Mouse (Mus musculus): ENCODE data around the gene Srp14. TPM values are rescaled to one million over a fixed set of nuclear protein-coding genes. Genes with fewer than 3 reads are reported as not detected.

Gene Srp14
- polyA plus RNA-seq, 1 experiment: 252 TPM

DNA sequence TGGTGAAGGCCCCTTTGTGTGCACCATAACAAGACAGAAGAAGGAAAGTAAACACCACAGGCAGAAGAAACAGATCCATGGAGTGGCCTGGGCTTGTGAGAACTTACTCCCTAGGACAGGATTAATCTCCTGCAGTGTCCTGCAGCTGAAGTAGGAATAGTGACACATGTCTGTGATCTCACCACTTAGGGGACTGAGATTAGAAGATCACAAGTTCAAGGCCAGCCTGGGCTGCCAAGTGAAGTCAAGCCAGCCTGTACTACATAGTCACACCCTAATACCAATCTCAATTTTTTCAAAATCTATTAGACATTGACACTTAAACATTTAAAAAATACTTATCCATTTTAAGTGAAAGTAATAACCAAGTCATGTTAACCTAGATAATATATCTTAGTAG is 11.2 kb downstream of the Srp14 start:
- Histone ChIP-seq H3K4me3 (ENCODE audit: insufficient read depth, low read length) (no peak overlapping the region), H3K27ac (ENCODE audit: insufficient read depth, low read depth, low read length) (no peak overlapping the region), H3K4me1 (ENCODE audit: control insufficient read depth, insufficient read depth, low read length) (no peaks in the 10 kb centered on the region)
- TF ChIP-seq POLR2A (IDR thresholded peaks at IDR 0.05; ENCODE audit: borderline replicate concordance, low read depth, low read length) (no peak), CTCF (IDR thresholded peaks at IDR 0.05; ENCODE audit: low read depth, low read length) (no peak)

GRCm38 (mm10) chr2:118466601-118467000 is 12.9 kb downstream of the Srp14 start:
- H3K4me3 ChIP-seq (ENCODE audit: insufficient read depth, low read length): no peak overlapping the region
- TF ChIP-seq POLR2A (IDR thresholded peaks at IDR 0.05; ENCODE audit: borderline replicate concordance, low read depth, low read length) (no peak), CTCF (IDR thresholded peaks at IDR 0.05; ENCODE audit: low read depth, low read length) (no peak)
- no peak overlapping the region for H3K27ac ChIP-seq (ENCODE audit: insufficient read depth, low read depth, low read length)
- H3K4me1 ChIP-seq (ENCODE audit: control insufficient read depth, insufficient read depth, low read length): no peaks in the 10 kb centered on the region

- no peak for TF ChIP-seq POLR2A (IDR thresholded peaks at IDR 0.05; ENCODE audit: borderline replicate concordance, low read depth, low read length)
- TF ChIP-seq CTCF (IDR thresholded peaks at IDR 0.05; ENCODE audit: low read depth, low read length): no peak
- no peak overlapping the region for H3K27ac ChIP-seq (ENCODE audit: insufficient read depth, low read depth, low read length)
- no peak overlapping the region for H3K4me3 ChIP-seq (ENCODE audit: insufficient read depth, low read length)
- no peaks in the 10 kb centered on the region for H3K4me1 ChIP-seq (ENCODE audit: control insufficient read depth, insufficient read depth, low read length)
These were observed 13.6 kb downstream of the Srp14 start for GRCm38 (mm10) chr2:118465894-118466293.

DNA sequence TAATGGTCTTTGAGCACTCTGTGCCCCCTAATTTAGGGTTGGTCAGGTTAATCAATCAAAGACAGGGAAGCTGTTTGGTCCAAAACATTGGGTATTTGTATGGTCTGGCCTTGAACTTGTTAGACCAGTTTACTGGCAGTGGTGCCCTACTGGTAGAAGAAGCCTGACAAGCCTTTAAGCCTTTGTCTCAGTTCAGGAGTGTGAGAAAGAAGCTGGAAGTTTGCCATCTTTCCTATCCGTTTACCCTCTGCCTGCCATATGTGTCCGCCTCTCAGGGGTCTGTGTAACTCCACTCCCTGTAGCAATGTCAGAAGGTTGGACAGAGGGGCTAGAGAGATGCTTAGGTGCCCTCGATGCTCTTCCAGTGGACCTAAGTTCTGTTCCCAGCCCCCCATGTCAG is 15.1 kb downstream of the Srp14 start:
- TF ChIP-seq POLR2A (IDR thresholded peaks at IDR 0.05; ENCODE audit: borderline replicate concordance, low read depth, low read length) (no peak), CTCF (IDR thresholded peaks at IDR 0.05; ENCODE audit: low read depth, low read length) (no peak)

DNA sequence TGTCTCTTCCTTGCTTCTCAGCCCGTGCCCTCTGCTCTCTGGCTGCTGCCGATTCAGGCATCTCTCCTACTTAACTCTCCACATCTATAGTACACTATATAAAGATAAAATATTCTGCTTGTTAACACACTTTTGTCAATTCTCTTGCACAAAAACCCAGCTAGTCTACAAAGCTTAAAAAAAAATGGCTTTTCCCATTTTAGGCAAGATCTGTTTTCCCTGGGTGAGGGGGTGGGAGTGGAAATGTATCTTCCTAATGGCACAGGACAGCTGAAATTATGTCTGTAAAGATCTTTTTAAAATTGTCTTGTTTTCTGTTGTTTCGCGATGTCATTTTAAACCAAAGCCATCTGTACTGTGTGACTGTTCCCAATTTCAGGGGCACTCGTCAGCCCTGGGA is 16.0 kb downstream of the Srp14 start:
- TF ChIP-seq CTCF (IDR thresholded peaks at IDR 0.05; ENCODE audit: low read depth, low read length) (no peak), POLR2A (IDR thresholded peaks at IDR 0.05; ENCODE audit: borderline replicate concordance, low read depth, low read length) (no peak)
- Histone ChIP-seq H3K4me3 (ENCODE audit: insufficient read depth, low read length) (no peak overlapping the region), H3K27ac (ENCODE audit: insufficient read depth, low read depth, low read length) (no peak overlapping the region), H3K4me1 (ENCODE audit: control insufficient read depth, insufficient read depth, low read length) (no peaks in the 10 kb centered on the region)

More for the DNA sequence above, 15.1 kb downstream of the Srp14 start:
- H3K4me1 ChIP-seq (ENCODE audit: control insufficient read depth, insufficient read depth, low read length): no peaks in the 10 kb centered on the region
- H3K4me3 ChIP-seq (ENCODE audit: insufficient read depth, low read length): no peak overlapping the region
- H3K27ac ChIP-seq (ENCODE audit: insufficient read depth, low read depth, low read length): no peak overlapping the region

- Histone ChIP-seq H3K27ac (ENCODE audit: insufficient read depth, low read depth, low read length) (no peak overlapping the region), H3K4me1 (ENCODE audit: control insufficient read depth, insufficient read depth, low read length) (no peaks in the 10 kb centered on the region), H3K4me3 (ENCODE audit: insufficient read depth, low read length) (no peak overlapping the region)
- TF ChIP-seq CTCF (IDR thresholded peaks at IDR 0.05; ENCODE audit: low read depth, low read length): no peak
- TF ChIP-seq POLR2A (IDR thresholded peaks at IDR 0.05; ENCODE audit: borderline replicate concordance, low read depth, low read length): no peak
These were observed 17.9 kb downstream of the Srp14 start for GRCm38 (mm10) chr2:118461480-118462165.

DNA sequence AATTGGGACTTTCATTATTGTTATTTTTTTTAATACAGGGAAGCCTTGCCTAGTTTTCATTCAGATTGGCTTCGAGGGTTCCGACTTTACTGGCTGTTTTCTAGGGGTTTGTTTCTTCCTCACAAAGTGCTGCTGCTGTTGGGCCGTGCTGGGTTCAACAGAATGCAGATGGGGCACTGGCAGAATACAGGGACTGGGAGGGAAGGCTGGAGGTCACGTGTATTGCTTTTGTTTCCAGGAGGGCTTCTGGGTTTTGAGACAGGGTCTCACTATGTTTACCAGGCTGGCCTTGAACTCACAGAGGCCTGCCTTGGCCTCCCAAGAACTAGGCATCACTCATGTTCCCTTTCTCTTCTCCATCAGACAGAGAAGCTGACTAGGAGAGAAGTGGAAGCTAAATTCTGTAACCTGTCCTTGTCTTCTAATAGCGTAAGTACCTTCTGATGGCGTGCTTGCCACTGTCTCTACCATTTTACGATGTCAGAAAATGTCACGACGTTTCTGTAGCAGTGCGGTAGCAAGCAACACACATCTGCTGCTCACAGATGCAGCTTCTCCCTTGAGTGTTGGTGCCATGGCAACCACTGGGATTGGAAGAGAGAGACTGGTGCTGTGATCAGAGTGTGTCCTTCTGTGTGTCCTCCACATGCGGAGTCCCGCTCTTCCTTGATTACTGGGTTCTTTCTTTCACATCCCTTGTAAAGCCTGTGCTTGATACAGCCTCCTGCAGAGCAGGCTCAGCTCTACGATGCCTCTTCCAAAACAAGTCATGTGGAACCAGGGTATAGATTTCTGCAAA is 21.8 kb downstream of the Srp14 start:
- TF ChIP-seq CTCF (IDR thresholded peaks at IDR 0.05; ENCODE audit: low read depth, low read length): no peak
- no peak for TF ChIP-seq POLR2A (IDR thresholded peaks at IDR 0.05; ENCODE audit: borderline replicate concordance, low read depth, low read length)
- Histone ChIP-seq H3K27ac (ENCODE audit: insufficient read depth, low read depth, low read length) (no peak overlapping the region), H3K4me1 (ENCODE audit: control insufficient read depth, insufficient read depth, low read length) (peaks cover 10% of the 10 kb centered on the region), H3K4me3 (ENCODE audit: insufficient read depth, low read length) (no peak overlapping the region)

GRCm38 (mm10) chr2:118457029-118457428 is 22.5 kb downstream of the Srp14 start:
- H3K27ac ChIP-seq (ENCODE audit: insufficient read depth, low read depth, low read length): no peak overlapping the region
- H3K4me1 ChIP-seq (ENCODE audit: control insufficient read depth, insufficient read depth, low read length): peaks cover 10% of the 10 kb centered on the region
- no peak for TF ChIP-seq CTCF (IDR thresholded peaks at IDR 0.05; ENCODE audit: low read depth, low read length)
- TF ChIP-seq POLR2A (IDR thresholded peaks at IDR 0.05; ENCODE audit: borderline replicate concordance, low read depth, low read length): no peak
- no peak overlapping the region for H3K4me3 ChIP-seq (ENCODE audit: insufficient read depth, low read length)

- Histone ChIP-seq H3K4me3 (ENCODE audit: insufficient read depth, low read length) (no peak overlapping the region), H3K4me1 (ENCODE audit: control insufficient read depth, insufficient read depth, low read length) (peaks cover 18% of the 10 kb centered on the region), H3K27ac (ENCODE audit: insufficient read depth, low read depth, low read length) (no peak overlapping the region)
- no peak for TF ChIP-seq POLR2A (IDR thresholded peaks at IDR 0.05; ENCODE audit: borderline replicate concordance, low read depth, low read length)
- no peak for TF ChIP-seq CTCF (IDR thresholded peaks at IDR 0.05; ENCODE audit: low read depth, low read length)
These were observed 28.5 kb downstream of the Srp14 start for GRCm38 (mm10) chr2:118451056-118451455.

DNA sequence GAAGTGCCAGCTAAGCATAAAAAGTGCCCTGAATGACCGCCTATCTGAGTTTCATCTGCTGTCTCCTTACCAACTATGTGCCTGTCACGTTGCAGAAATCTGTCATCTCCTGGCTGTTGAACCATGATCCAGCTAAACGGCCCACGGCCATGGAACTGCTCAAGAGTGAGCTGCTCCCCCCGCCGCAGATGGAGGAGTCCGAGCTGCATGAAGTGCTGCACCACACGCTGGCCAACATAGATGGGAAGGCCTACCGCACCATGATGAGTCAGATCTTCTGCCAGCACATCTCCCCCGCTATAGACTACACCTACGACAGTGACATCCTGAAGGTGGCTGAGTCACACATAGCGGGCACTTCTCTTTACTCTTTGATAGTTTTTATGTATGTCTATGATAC is 31.3 kb downstream of the Srp14 start:
- H3K27ac ChIP-seq (ENCODE audit: insufficient read depth, low read depth, low read length): no peak overlapping the region

More for the DNA sequence above, 31.3 kb downstream of the Srp14 start:
- Histone ChIP-seq H3K4me3 (ENCODE audit: insufficient read depth, low read length) (no peak overlapping the region), H3K4me1 (ENCODE audit: control insufficient read depth, insufficient read depth, low read length) (peaks cover 8% of the 10 kb centered on the region)
- no peak for TF ChIP-seq POLR2A (IDR thresholded peaks at IDR 0.05; ENCODE audit: borderline replicate concordance, low read depth, low read length)
- no peak for TF ChIP-seq CTCF (IDR thresholded peaks at IDR 0.05; ENCODE audit: low read depth, low read length)
